Mouse (Mus musculus) erythroblast, embryonic 14.5 days (primary cell): ENCODE results near the gene Hus1.

Experiments
- GATA1 ChIP-seq: IDR thresholded peaks from 2 replicates; pipeline ENCODE4 v1.6.1; 2012; ENCODE audit warnings: low read length, inconsistent platforms, mixed read lengths
- TAL1 ChIP-seq: IDR thresholded peaks from 3 replicates; pipeline ENCODE4 v1.6.1; 2012; ENCODE audit warnings: low read length, inconsistent platforms, mixed read lengths

DNA sequence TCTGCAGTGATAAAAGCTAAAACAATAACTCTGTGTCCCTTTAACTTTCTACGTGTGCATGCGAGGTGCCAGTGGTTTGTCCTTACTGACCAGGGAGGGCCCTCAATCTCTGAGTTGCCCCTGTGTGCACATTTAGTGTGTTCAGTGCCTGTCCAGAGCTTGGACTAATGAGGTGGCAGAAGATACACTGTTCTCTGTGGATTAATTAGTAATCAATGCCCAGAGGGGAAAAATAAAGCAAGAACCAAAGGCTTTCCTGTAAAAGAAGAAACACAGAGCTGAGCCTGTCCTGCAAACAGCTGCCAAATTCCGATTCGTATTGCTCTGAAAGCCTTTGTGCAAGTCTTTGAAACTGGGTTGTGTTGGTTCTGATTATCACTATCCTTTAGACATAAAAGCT, 39.2 kb upstream of the Hus1 start:
- TF ChIP-seq TAL1 (no peak), GATA1 (no peak)
